Mouse (Mus musculus): ENCODE results near the gene Sae1.
A peak's percentile ranks its signal among the peaks of the same experiment; 100 is the strongest.

The Sae1 gene

GRCm38 (mm10) chr7:16364319-16364718 lies 23.3 kb downstream of the Sae1 start:
- DNase-seq (ENCODE audit: low read depth, low spot score), result no peak

- DNase-seq (ENCODE audit: low read depth, low spot score), result no peak
These were observed 30.0 kb downstream of the Sae1 start for GRCm38 (mm10) chr7:16357602-16358001.

- no peak for DNase-seq (ENCODE audit: low read depth, low spot score)
These were observed 31.6 kb downstream of the Sae1 start for GRCm38 (mm10) chr7:16355854-16356594.

GRCm38 (mm10) chr7:16349999-16350398 lies 37.6 kb downstream of the Sae1 start:
- no peak for DNase-seq (ENCODE audit: low read depth, low spot score)

GRCm38 (mm10) chr7:16345297-16345696 lies 42.3 kb downstream of the Sae1 start:
- DNase-seq (ENCODE audit: low read depth, low spot score), result no peak

GRCm38 (mm10) chr7:16344598-16344997 lies 43.0 kb downstream of the Sae1 start:
- no peak for DNase-seq (ENCODE audit: low read depth, low spot score)

GRCm38 (mm10) chr7:16337733-16338132 lies 49.9 kb downstream of the Sae1 start:
- DNase-seq (ENCODE audit: low read depth, low spot score), result no peak

- DNase-seq (ENCODE audit: low read depth, low spot score), result no peak
These were observed 58.5 kb downstream of the Sae1 start for GRCm38 (mm10) chr7:16329146-16329545.

- DNase-seq (ENCODE audit: low read depth, low spot score), result no peak
These were observed 61.0 kb downstream of the Sae1 start for GRCm38 (mm10) chr7:16326607-16326971.

- peak; percentile 75 for DNase-seq (ENCODE audit: low read depth, low spot score)
These were observed 61.5 kb downstream of the Sae1 start for GRCm38 (mm10) chr7:16325920-16326606.

- DNase-seq (ENCODE audit: low read depth, low spot score), result no peak
These were observed 62.9 kb downstream of the Sae1 start for GRCm38 (mm10) chr7:16324661-16325060.

GRCm38 (mm10) chr7:16320479-16320878 lies 67.1 kb downstream of the Sae1 start:
- DNase-seq (ENCODE audit: low read depth, low spot score), result no peak

GRCm38 (mm10) chr7:16319216-16319615 lies 68.4 kb downstream of the Sae1 start:
- no peak for DNase-seq (ENCODE audit: low read depth, low spot score)

- DNase-seq (ENCODE audit: low read depth, low spot score), result no peak
These were observed 70.5 kb downstream of the Sae1 start for GRCm38 (mm10) chr7:16317094-16317493.

GRCm38 (mm10) chr7:16315222-16315759 lies 72.3 kb downstream of the Sae1 start:
- no peak for DNase-seq (ENCODE audit: low read depth, low spot score)

- DNase-seq (ENCODE audit: low read depth, low spot score), result no peak
These were observed 73.3 kb downstream of the Sae1 start for GRCm38 (mm10) chr7:16314221-16314775.

GRCm38 (mm10) chr7:16313481-16314220 lies 74.0 kb downstream of the Sae1 start:
- peak; percentile 66 for DNase-seq (ENCODE audit: low read depth, low spot score)

GRCm38 (mm10) chr7:16312672-16313311 lies 74.8 kb downstream of the Sae1 start:
- no peak for DNase-seq (ENCODE audit: low read depth, low spot score)

- no peak for DNase-seq (ENCODE audit: low read depth, low spot score)
These were observed 75.5 kb downstream of the Sae1 start for GRCm38 (mm10) chr7:16312011-16312671.

- no peak for DNase-seq (ENCODE audit: low read depth, low spot score)
These were observed 76.1 kb downstream of the Sae1 start for GRCm38 (mm10) chr7:16311453-16312004.

All from retina, postnatal 7 days (tissue).